Mouse (Mus musculus): ENCODE measurements around the gene Cemip. TPM values are rescaled to one million over a fixed set of nuclear protein-coding genes. Genes with fewer than 3 reads are reported as not detected.
"Not testable (repeated sequence)": the region's sequence is repeated elsewhere in the genome, so short reads cannot be mapped to it uniquely, and the experiment has no call there.

The Cemip gene
- 0.59 and 0.63 TPM in 2 replicates for polyA plus RNA-seq (2012; rRNA removed)

GRCm38 (mm10) chr7:84086039-84086829, at the start of gene Cemip:
Cemip (minus strand) TSS chr7:84086502.
- Histone ChIP-seq H3K27me3 (ENCODE audit: control insufficient read depth, insufficient read depth, low read length) (peaks cover 9% of the 10 kb centered on the region; the same call in 1 of the 2 replicates), H3K4me3 (ENCODE audit: control insufficient read depth, insufficient read depth, low read length) (0 out of 2 replicates have a peak within 1 kb of the TSS, but pooled peaks have one; percentile 5), H3K27ac (ENCODE audit: control insufficient read depth, insufficient read depth, low read length) (no peak within 1 kb of the TSS), H3K36me3 (ENCODE audit: control insufficient read depth, insufficient read depth, low read length) (no peaks in the 10 kb centered on the region), H3K4me1 (replicated peaks; ENCODE audit: control insufficient read depth, insufficient read depth, low read length) (no peaks in the 10 kb centered on the region; the same call in 1 of the 2 replicates)
- peak; percentile 70; the same call in 1 of the 2 replicates for TF ChIP-seq CTCF (IDR thresholded peaks at IDR 0.05; ENCODE audit: borderline replicate concordance, control insufficient read depth, extremely low read depth, insufficient read depth, low read length, poor library complexity)
- TF ChIP-seq POLR2A (IDR thresholded peaks at IDR 0.05; ENCODE audit: control insufficient read depth, extremely low read depth, insufficient read depth, low read length, poor library complexity): no peak
- 3% methylated on average over 54 of the region's 54 CpGs for WGBS
- DNase-seq: peak; percentile 71

GRCm38 (mm10) chr7:84132704-84133103, 46.4 kb upstream of the Cemip start:
- 86% methylated on average over 1 of the region's 1 CpGs for WGBS
- no peaks in the 10 kb centered on the region for H3K27me3 ChIP-seq (ENCODE audit: control insufficient read depth, insufficient read depth, low read length)
- no peak for DNase-seq
- TF ChIP-seq CTCF (IDR thresholded peaks at IDR 0.05; ENCODE audit: borderline replicate concordance, control insufficient read depth, extremely low read depth, insufficient read depth, low read length, poor library complexity): no peak
- no peak for TF ChIP-seq POLR2A (IDR thresholded peaks at IDR 0.05; ENCODE audit: control insufficient read depth, extremely low read depth, insufficient read depth, low read length, poor library complexity)
- H3K4me3 ChIP-seq (ENCODE audit: control insufficient read depth, insufficient read depth, low read length): no peak overlapping the region
- H3K4me1 ChIP-seq (replicated peaks; ENCODE audit: control insufficient read depth, insufficient read depth, low read length): peaks cover 7% of the 10 kb centered on the region; the same call in 1 of the 2 replicates
- H3K27ac ChIP-seq (ENCODE audit: control insufficient read depth, insufficient read depth, low read length): no peak overlapping the region
- no peaks in the 10 kb centered on the region for H3K36me3 ChIP-seq (ENCODE audit: control insufficient read depth, insufficient read depth, low read length)

GRCm38 (mm10) chr7:84131736-84132135, 45.4 kb upstream of the Cemip start:
- 90% methylated on average over 4 of the region's 4 CpGs for WGBS
- H3K4me3 ChIP-seq (ENCODE audit: control insufficient read depth, insufficient read depth, low read length): no peak overlapping the region
- DNase-seq: no peak
- H3K36me3 ChIP-seq (ENCODE audit: control insufficient read depth, insufficient read depth, low read length): no peaks in the 10 kb centered on the region
- peaks cover 7% of the 10 kb centered on the region; the same call in 1 of the 2 replicates for H3K4me1 ChIP-seq (replicated peaks; ENCODE audit: control insufficient read depth, insufficient read depth, low read length)
- no peaks in the 10 kb centered on the region for H3K27me3 ChIP-seq (ENCODE audit: control insufficient read depth, insufficient read depth, low read length)
- TF ChIP-seq POLR2A (IDR thresholded peaks at IDR 0.05; ENCODE audit: control insufficient read depth, extremely low read depth, insufficient read depth, low read length, poor library complexity) (no peak), CTCF (IDR thresholded peaks at IDR 0.05; ENCODE audit: borderline replicate concordance, control insufficient read depth, extremely low read depth, insufficient read depth, low read length, poor library complexity) (no peak)
- no peak overlapping the region for H3K27ac ChIP-seq (ENCODE audit: control insufficient read depth, insufficient read depth, low read length)

- H3K27ac ChIP-seq (ENCODE audit: control insufficient read depth, insufficient read depth, low read length): no peak overlapping the region
- 94% methylated on average over 8 of the region's 8 CpGs for WGBS
- TF ChIP-seq CTCF (IDR thresholded peaks at IDR 0.05; ENCODE audit: borderline replicate concordance, control insufficient read depth, extremely low read depth, insufficient read depth, low read length, poor library complexity) (no peak), POLR2A (IDR thresholded peaks at IDR 0.05; ENCODE audit: control insufficient read depth, extremely low read depth, insufficient read depth, low read length, poor library complexity) (no peak)
These were observed 42.4 kb upstream of the Cemip start for GRCm38 (mm10) chr7:84128661-84129060.

GRCm38 (mm10) chr7:84125730-84126129, 39.4 kb upstream of the Cemip start:
- H3K4me1 ChIP-seq (replicated peaks; ENCODE audit: control insufficient read depth, insufficient read depth, low read length): peaks cover 19% of the 10 kb centered on the region
- no peak for DNase-seq
- no peak overlapping the region for H3K27ac ChIP-seq (ENCODE audit: control insufficient read depth, insufficient read depth, low read length)
- H3K4me3 ChIP-seq (ENCODE audit: control insufficient read depth, insufficient read depth, low read length): no peak overlapping the region
- H3K27me3 ChIP-seq (ENCODE audit: control insufficient read depth, insufficient read depth, low read length): no peaks in the 10 kb centered on the region
- H3K36me3 ChIP-seq (ENCODE audit: control insufficient read depth, insufficient read depth, low read length): no peaks in the 10 kb centered on the region
- WGBS: 92% methylated on average over 1 of the region's 1 CpGs
- TF ChIP-seq CTCF (IDR thresholded peaks at IDR 0.05; ENCODE audit: borderline replicate concordance, control insufficient read depth, extremely low read depth, insufficient read depth, low read length, poor library complexity): no peak
- TF ChIP-seq POLR2A (IDR thresholded peaks at IDR 0.05; ENCODE audit: control insufficient read depth, extremely low read depth, insufficient read depth, low read length, poor library complexity): no peak

More at GRCm38 (mm10) chr7:84128661-84129060, 42.4 kb upstream of the Cemip start:
- no peak for DNase-seq
- Histone ChIP-seq H3K4me3 (ENCODE audit: control insufficient read depth, insufficient read depth, low read length) (no peak overlapping the region), H3K4me1 (replicated peaks; ENCODE audit: control insufficient read depth, insufficient read depth, low read length) (peaks cover 9% of the 10 kb centered on the region; the same call in 1 of the 2 replicates), H3K36me3 (ENCODE audit: control insufficient read depth, insufficient read depth, low read length) (no peaks in the 10 kb centered on the region), H3K27me3 (ENCODE audit: control insufficient read depth, insufficient read depth, low read length) (no peaks in the 10 kb centered on the region)

- H3K27ac ChIP-seq (ENCODE audit: control insufficient read depth, insufficient read depth, low read length): not testable (repeated sequence)
These were observed 37.3 kb upstream of the Cemip start for GRCm38 (mm10) chr7:84123651-84124050.

More at GRCm38 (mm10) chr7:84123651-84124050, 37.3 kb upstream of the Cemip start:
- not testable (repeated sequence) for DNase-seq; H3K36me3 ChIP-seq (ENCODE audit: control insufficient read depth, insufficient read depth, low read length); H3K27me3 ChIP-seq (ENCODE audit: control insufficient read depth, insufficient read depth, low read length); H3K4me3 ChIP-seq (ENCODE audit: control insufficient read depth, insufficient read depth, low read length)
- peaks cover 33% of the 10 kb centered on the region for H3K4me1 ChIP-seq (replicated peaks; ENCODE audit: control insufficient read depth, insufficient read depth, low read length)
- 97% methylated on average over 4 of the region's 4 CpGs for WGBS

Data from thymus, adult 2 months (tissue).